Mouse (Mus musculus) neural tube, embryonic 14.5 days (tissue): ENCODE measurements at regions not wholly inside any gene's neighbourhood (a gene's known extent, or its start where the extent isn't known, plus 50 kb on each side); places are given as distances from the start of the nearest gene placed in this dataset.

Source experiments
- ATAC-seq: fragments of 200-750 bp; cut with Nextera tagmentation; 2 replicates; pipeline ENCODE4 v1.8.0; 2017; ENCODE audit warnings: low read depth, mild to moderate bottlenecking, moderate TSS enrichment, moderate library complexity
- H3K27ac ChIP-seq: fragments of 300-500 bp; sonication (generic); 2 replicates; pipeline ENCODE4 v1.5.1; 2014; ENCODE audit warnings: low read depth, mild to moderate bottlenecking, control low read depth, low read length, moderate library complexity, mixed read lengths
- H3K27me3 ChIP-seq: fragments of 300-500 bp; sonication (generic); 2 replicates; pipeline ENCODE4 v1.6.1; 2014; ENCODE audit warnings: low read length; ENCODE audit not compliant: control insufficient read depth, insufficient read depth
- H3K36me3 ChIP-seq: fragments of 300-500 bp; sonication (generic); 2 replicates; pipeline ENCODE4 v1.6.1; 2014; ENCODE audit warnings: low read length, mixed read lengths; ENCODE audit not compliant: control insufficient read depth, insufficient read depth
- H3K4me1 ChIP-seq: fragments of 300-500 bp; sonication (generic); 2 replicates; pipeline ENCODE4 v1.6.1; 2014; ENCODE audit warnings: low read length; ENCODE audit not compliant: control insufficient read depth, insufficient read depth
- H3K4me2 ChIP-seq: fragments of 300-500 bp; sonication (generic); 2 replicates; pipeline ENCODE4 v1.6.1; 2014; ENCODE audit warnings: mild to moderate bottlenecking, low read depth, low read length, control low read depth
- H3K4me3 ChIP-seq: fragments of 300-500 bp; sonication (generic); 2 replicates; pipeline ENCODE4 v1.5.1; 2014; ENCODE audit warnings: low read depth, low read length, control low read depth, mixed read lengths
- H3K9ac ChIP-seq: fragments of 300-500 bp; sonication (generic); replicated peaks from 2 replicates; pipeline ENCODE4 v1.6.1; 2014; ENCODE audit warnings: low read depth, mild to moderate bottlenecking, control low read depth, low read length, mixed read lengths
- H3K9me3 ChIP-seq: fragments of 300-500 bp; sonication (generic); 2 replicates; pipeline ENCODE4 v1.6.1; 2016; ENCODE audit warnings: low read length; ENCODE audit not compliant: control insufficient read depth
- WGBS: fragments of 180-500 bp; shearing (Covaris S2); extraction: QIAGEN DNeasy Blood & Tissue Kit; methylation state at CpG from one replicate; pipeline ENCODE4 v1.1.7; 2014; 5-methylcytosine and 5-hydroxymethylcytosine counted together

GRCm38 (mm10) chr8:11098790-11099590 lies 90.7 kb upstream of the Irs2 start:
- no peak overlapping the region for H3K4me2 ChIP-seq
- WGBS: 69% methylated on average over 11 of the region's 11 CpGs
- H3K4me1 ChIP-seq: no peaks in the 10 kb centered on the region
- H3K9me3 ChIP-seq: no peaks in the 10 kb centered on the region
- no peak for ATAC-seq
- H3K27me3 ChIP-seq: no peaks in the 10 kb centered on the region
- no peak overlapping the region for H3K4me3 ChIP-seq
- H3K36me3 ChIP-seq: no peaks in the 10 kb centered on the region
- H3K9ac ChIP-seq: no peak overlapping the region
- no peak overlapping the region for H3K27ac ChIP-seq

- ATAC-seq: peak; percentile 38; the same call in 1 of the 2 replicates
- WGBS: 40% methylated on average over 10 of the region's 10 CpGs
- Histone ChIP-seq H3K27me3 (no peaks in the 10 kb centered on the region), H3K4me1 (no peaks in the 10 kb centered on the region), H3K9ac (no peak overlapping the region), H3K4me2 (no peak overlapping the region), H3K9me3 (no peaks in the 10 kb centered on the region), H3K4me3 (no peak overlapping the region), H3K36me3 (no peaks in the 10 kb centered on the region), H3K27ac (no peak overlapping the region)
These were observed 90.0 kb upstream of the Irs2 start for GRCm38 (mm10) chr8:11098228-11098778.

- ATAC-seq: no peak
- H3K27ac ChIP-seq: no peak overlapping the region
- 79% methylated on average over 3 of the region's 3 CpGs for WGBS
These were observed 89.6 kb upstream of the Irs2 start for GRCm38 (mm10) chr8:11097813-11098212.

GRCm38 (mm10) chr8:11094516-11094915 lies 86.3 kb upstream of the Irs2 start:
- no peak for ATAC-seq
- WGBS: 38% methylated on average over 8 of the region's 8 CpGs
- no peaks in the 10 kb centered on the region for H3K27me3 ChIP-seq

More at GRCm38 (mm10) chr8:11097813-11098212, 89.6 kb upstream of the Irs2 start:
- Histone ChIP-seq H3K27me3 (no peaks in the 10 kb centered on the region), H3K4me1 (no peaks in the 10 kb centered on the region), H3K4me3 (no peak overlapping the region), H3K36me3 (no peaks in the 10 kb centered on the region), H3K9me3 (no peaks in the 10 kb centered on the region), H3K4me2 (no peak overlapping the region), H3K9ac (no peak overlapping the region)

GRCm38 (mm10) chr8:11092348-11092747 lies 84.1 kb upstream of the Irs2 start:
- no peak for ATAC-seq
- Histone ChIP-seq H3K4me3 (no peak overlapping the region), H3K9ac (no peak overlapping the region), H3K27me3 (no peaks in the 10 kb centered on the region), H3K4me1 (no peaks in the 10 kb centered on the region), H3K36me3 (no peaks in the 10 kb centered on the region), H3K9me3 (no peaks in the 10 kb centered on the region), H3K4me2 (no peak overlapping the region), H3K27ac (no peak overlapping the region)
- 78% methylated on average over 4 of the region's 4 CpGs for WGBS

More at GRCm38 (mm10) chr8:11094516-11094915, 86.3 kb upstream of the Irs2 start:
- H3K36me3 ChIP-seq: no peaks in the 10 kb centered on the region
- no peaks in the 10 kb centered on the region for H3K4me1 ChIP-seq
- no peak overlapping the region for H3K9ac ChIP-seq
- no peak overlapping the region for H3K4me3 ChIP-seq
- H3K27ac ChIP-seq: no peak overlapping the region
- H3K4me2 ChIP-seq: no peak overlapping the region
- H3K9me3 ChIP-seq: no peaks in the 10 kb centered on the region

- 90% methylated on average over 3 of the region's 3 CpGs for WGBS
- ATAC-seq: no peak
- H3K27ac ChIP-seq: no peak overlapping the region
- H3K4me1 ChIP-seq: no peaks in the 10 kb centered on the region
- no peaks in the 10 kb centered on the region for H3K27me3 ChIP-seq
- no peak overlapping the region for H3K9ac ChIP-seq
- no peak overlapping the region for H3K4me2 ChIP-seq
- no peak overlapping the region for H3K4me3 ChIP-seq
- no peaks in the 10 kb centered on the region for H3K9me3 ChIP-seq
- H3K36me3 ChIP-seq: no peaks in the 10 kb centered on the region
These were observed 83.6 kb upstream of the Irs2 start for GRCm38 (mm10) chr8:11091675-11092345.

GRCm38 (mm10) chr8:11088946-11089665 lies 80.8 kb upstream of the Irs2 start:
- 58% methylated on average over 12 of the region's 12 CpGs for WGBS

GRCm38 (mm10) chr8:11085244-11085643 lies 77.0 kb upstream of the Irs2 start:
- H3K27me3 ChIP-seq: no peaks in the 10 kb centered on the region
- no peak overlapping the region for H3K4me2 ChIP-seq
- no peaks in the 10 kb centered on the region for H3K9me3 ChIP-seq
- no peak overlapping the region for H3K4me3 ChIP-seq
- H3K9ac ChIP-seq: no peak overlapping the region
- 74% methylated on average over 1 of the region's 1 CpGs for WGBS
- H3K36me3 ChIP-seq: no peaks in the 10 kb centered on the region
- no peaks in the 10 kb centered on the region for H3K4me1 ChIP-seq
- no peak overlapping the region for H3K27ac ChIP-seq
- ATAC-seq: no peak

More at GRCm38 (mm10) chr8:11088946-11089665, 80.8 kb upstream of the Irs2 start:
- Histone ChIP-seq H3K9ac (no peak overlapping the region), H3K4me2 (no peak overlapping the region), H3K36me3 (no peaks in the 10 kb centered on the region), H3K27me3 (no peaks in the 10 kb centered on the region), H3K9me3 (no peaks in the 10 kb centered on the region), H3K27ac (no peak overlapping the region), H3K4me1 (no peaks in the 10 kb centered on the region), H3K4me3 (no peak overlapping the region)
- no peak for ATAC-seq
